Mouse (Mus musculus): ENCODE measurements at regions not wholly inside any gene's neighbourhood (a gene's known extent, or its start where the extent isn't known, plus 50 kb on each side); places are given as distances from the start of the nearest gene placed in this dataset. TPM values are rescaled to one million over a fixed set of nuclear protein-coding genes. Genes with fewer than 3 reads are reported as not detected.

- no peak for ATAC-seq (ENCODE audit: extremely low read depth, insufficient number of reproducible peaks, low FRiP score, low TSS enrichment)
- Histone ChIP-seq H3K4me2 (no peak overlapping the region), H3K36me3 (no peaks in the 10 kb centered on the region), H3K4me1 (no peaks in the 10 kb centered on the region), H3K27ac (replicated peaks) (no peak overlapping the region), H3K27me3 (replicated peaks) (no peaks in the 10 kb centered on the region), H3K9me3 (no peaks in the 10 kb centered on the region), H3K4me3 (no peak overlapping the region), H3K9ac (no peak overlapping the region)
- 73% methylated on average over 3 of the region's 3 CpGs for WGBS
Measured at GRCm38 (mm10) chr2:56885181-56885580, 238.6 kb downstream of the Nr4a2 start.

DNA sequence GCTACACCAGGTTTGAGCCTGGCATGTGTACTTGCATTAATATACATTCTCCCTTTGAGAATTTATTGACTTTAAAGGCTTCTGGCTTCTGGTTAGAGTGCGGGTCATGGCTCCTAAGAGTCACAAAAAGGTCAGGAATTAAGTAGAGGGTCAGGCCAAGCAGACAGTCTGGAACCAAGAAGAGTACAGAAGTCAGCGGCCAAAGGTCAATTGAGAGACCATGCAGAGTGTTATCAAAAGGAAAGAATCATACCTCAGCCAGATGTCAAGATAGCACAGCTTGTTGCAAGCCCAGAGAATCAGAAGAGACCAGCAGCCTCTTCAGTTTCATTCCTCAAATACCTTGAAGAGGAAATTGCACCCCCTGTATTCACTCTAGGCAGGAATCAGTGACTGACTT, 263.0 kb downstream of the Nr4a2 start:
- 42% methylated on average over 2 of the region's 2 CpGs for WGBS
- Histone ChIP-seq H3K9ac (no peak overlapping the region), H3K4me3 (no peak overlapping the region), H3K4me1 (no peaks in the 10 kb centered on the region), H3K36me3 (no peaks in the 10 kb centered on the region), H3K4me2 (no peak overlapping the region), H3K27me3 (replicated peaks) (no peaks in the 10 kb centered on the region), H3K27ac (replicated peaks) (no peak overlapping the region), H3K9me3 (no peaks in the 10 kb centered on the region)
- ATAC-seq (ENCODE audit: extremely low read depth, insufficient number of reproducible peaks, low FRiP score, low TSS enrichment), result no peak

GRCm38 (mm10) chr2:56820551-56820950, 303.3 kb downstream of the Nr4a2 start:
- H3K27me3 ChIP-seq (replicated peaks), result no peaks in the 10 kb centered on the region
- no peak for ATAC-seq (ENCODE audit: extremely low read depth, insufficient number of reproducible peaks, low FRiP score, low TSS enrichment)
- H3K9ac ChIP-seq, result no peak overlapping the region
- 72% methylated on average over 4 of the region's 4 CpGs for WGBS
- H3K4me3 ChIP-seq, result no peak overlapping the region
- H3K36me3 ChIP-seq, result no peaks in the 10 kb centered on the region
- H3K4me1 ChIP-seq, result no peaks in the 10 kb centered on the region
- no peak overlapping the region for H3K27ac ChIP-seq (replicated peaks)
- H3K9me3 ChIP-seq, result no peaks in the 10 kb centered on the region
- H3K4me2 ChIP-seq, result no peak overlapping the region

GRCm38 (mm10) chr2:56784808-56785207, 339.0 kb downstream of the Nr4a2 start:
- Histone ChIP-seq H3K4me1 (no peaks in the 10 kb centered on the region), H3K4me2 (no peak overlapping the region), H3K4me3 (no peak overlapping the region), H3K27ac (replicated peaks) (no peak overlapping the region), H3K36me3 (no peaks in the 10 kb centered on the region), H3K9ac (no peak overlapping the region), H3K27me3 (replicated peaks) (no peaks in the 10 kb centered on the region), H3K9me3 (no peaks in the 10 kb centered on the region)
- no peak for ATAC-seq (ENCODE audit: extremely low read depth, insufficient number of reproducible peaks, low FRiP score, low TSS enrichment)
- WGBS, result 67% methylated on average over 2 of the region's 2 CpGs

Small RNA genes in the stretch of these regions (microRNA-seq; reads per million reads assigned to microRNA genes)
- not detected for gene Mir195b

All from heart, embryonic 13.5 days (tissue).